Mouse (Mus musculus) hindbrain, embryonic 15.5 days (tissue): ENCODE results near the gene Ptpre. TPM values are rescaled to one million over a fixed set of nuclear protein-coding genes. Genes with fewer than 3 reads are reported as not detected.

Source experiments
- ATAC-seq: fragments of 200-750 bp; cut with Nextera tagmentation; 2 replicates; pipeline ENCODE4 v1.8.0; 2017; ENCODE audit warnings: low read depth, moderate number of reproducible peaks, moderate TSS enrichment; ENCODE audit not compliant: low FRiP score
- H3K27ac ChIP-seq: fragments of 300-500 bp; sonication (generic); replicated peaks from 2 replicates; pipeline ENCODE4 v1.5.1; 2015; ENCODE audit warnings: mild to moderate bottlenecking, inconsistent platforms
- H3K27me3 ChIP-seq: fragments of 300-500 bp; sonication (generic); 2 replicates; pipeline ENCODE4 v1.6.1; 2015; ENCODE audit warnings: control low read depth, inconsistent platforms
- H3K36me3 ChIP-seq: fragments of 300-500 bp; sonication (generic); 2 replicates; pipeline ENCODE4 v1.6.1; 2015; ENCODE audit warnings: control low read depth, inconsistent platforms
- H3K4me1 ChIP-seq: fragments of 300-500 bp; sonication (generic); replicated peaks from 2 replicates; pipeline ENCODE4 v1.6.1; 2015; ENCODE audit warnings: control low read depth, inconsistent platforms
- H3K4me2 ChIP-seq: fragments of 300-500 bp; sonication (generic); 2 replicates; pipeline ENCODE4 v1.6.1; 2015; ENCODE audit warnings: moderate library complexity, mild to moderate bottlenecking, inconsistent platforms
- H3K4me3 ChIP-seq: fragments of 300-500 bp; sonication (generic); 2 replicates; pipeline ENCODE4 v1.5.1; 2015; ENCODE audit warnings: mild to moderate bottlenecking, inconsistent platforms
- H3K9ac ChIP-seq: fragments of 300-500 bp; sonication (generic); 2 replicates; pipeline ENCODE4 v1.6.1; 2015; ENCODE audit warnings: inconsistent platforms
- H3K9me3 ChIP-seq: fragments of 300-500 bp; sonication (generic); 2 replicates; pipeline ENCODE4 v1.6.1; 2016; ENCODE audit warnings: control low read depth, inconsistent platforms
- WGBS: fragments of 180-500 bp; shearing (Covaris S2); methylation state at CpG from one replicate; pipeline ENCODE4 v1.1.7; 2015; 5-methylcytosine and 5-hydroxymethylcytosine counted together
- polyA plus RNA-seq: library from polyadenylated mRNA; unstranded; fragments of >200 nt; fragmentation: Nextera tagmentation; extraction: Ambion mirVana; gene quantifications from 2 replicates; pipeline ENCODE4 v1.2.1, GENCODE M21; 2015

Ptpre gene
- polyA plus RNA-seq, 1 experiment from 2014 or later: 8.4 TPM

DNA sequence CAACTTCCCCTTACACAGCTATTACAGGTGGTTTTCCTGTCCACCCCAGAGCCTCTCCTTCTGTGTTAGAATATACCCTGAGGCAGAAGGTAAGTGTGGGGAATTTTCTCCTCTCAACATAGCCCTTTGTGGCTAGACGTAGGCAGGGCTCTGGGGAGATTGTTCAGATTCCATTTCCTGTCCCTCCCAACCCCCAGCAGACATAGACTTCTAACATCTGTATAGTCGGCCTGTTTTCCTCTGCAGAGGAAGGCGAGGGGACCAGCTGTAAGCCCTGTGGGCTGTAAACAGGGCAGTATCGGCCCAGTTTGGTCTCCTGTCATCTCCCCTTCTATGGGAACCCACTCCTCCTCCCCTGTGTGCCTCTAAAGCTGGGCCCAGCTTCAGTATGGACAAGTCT lies 20.1 kb upstream of the Ptpre start:
- ATAC-seq: no peak
- Histone ChIP-seq H3K9ac (no peak overlapping the region), H3K4me2 (no peak overlapping the region), H3K9me3 (no peaks in the 10 kb centered on the region), H3K4me1 (no peaks in the 10 kb centered on the region), H3K36me3 (no peaks in the 10 kb centered on the region), H3K27ac (no peak overlapping the region), H3K4me3 (no peak overlapping the region), H3K27me3 (no peaks in the 10 kb centered on the region)
- 80% methylated on average over 4 of the region's 4 CpGs for WGBS

DNA sequence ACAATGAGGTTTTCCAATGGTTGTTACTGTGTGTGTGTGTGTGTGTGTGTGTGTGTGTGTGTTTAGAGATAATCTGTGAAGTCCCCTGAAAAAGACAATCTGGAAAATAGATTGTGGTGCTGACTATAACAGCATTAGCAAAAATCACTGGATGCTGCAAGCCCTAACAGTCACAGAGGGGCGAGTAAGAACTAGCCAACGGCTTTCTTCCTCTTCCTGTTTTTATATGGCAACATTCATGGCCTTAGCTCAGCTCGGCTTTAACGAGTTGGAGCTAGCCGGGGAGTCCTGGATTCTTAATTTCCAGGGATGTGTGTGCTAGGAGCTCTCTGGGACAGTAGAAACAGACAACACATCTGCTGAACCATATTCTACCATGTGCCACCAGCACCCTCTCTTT lies 17.0 kb upstream of the Ptpre start:
- no peak overlapping the region for H3K4me2 ChIP-seq
- ATAC-seq: no peak
- H3K27me3 ChIP-seq: no peaks in the 10 kb centered on the region
- WGBS: 90% methylated on average over 5 of the region's 5 CpGs
- no peak overlapping the region for H3K9ac ChIP-seq
- no peaks in the 10 kb centered on the region for H3K36me3 ChIP-seq
- no peaks in the 10 kb centered on the region for H3K4me1 ChIP-seq
- no peaks in the 10 kb centered on the region for H3K9me3 ChIP-seq
- H3K27ac ChIP-seq: no peak overlapping the region
- H3K4me3 ChIP-seq: no peak overlapping the region

DNA sequence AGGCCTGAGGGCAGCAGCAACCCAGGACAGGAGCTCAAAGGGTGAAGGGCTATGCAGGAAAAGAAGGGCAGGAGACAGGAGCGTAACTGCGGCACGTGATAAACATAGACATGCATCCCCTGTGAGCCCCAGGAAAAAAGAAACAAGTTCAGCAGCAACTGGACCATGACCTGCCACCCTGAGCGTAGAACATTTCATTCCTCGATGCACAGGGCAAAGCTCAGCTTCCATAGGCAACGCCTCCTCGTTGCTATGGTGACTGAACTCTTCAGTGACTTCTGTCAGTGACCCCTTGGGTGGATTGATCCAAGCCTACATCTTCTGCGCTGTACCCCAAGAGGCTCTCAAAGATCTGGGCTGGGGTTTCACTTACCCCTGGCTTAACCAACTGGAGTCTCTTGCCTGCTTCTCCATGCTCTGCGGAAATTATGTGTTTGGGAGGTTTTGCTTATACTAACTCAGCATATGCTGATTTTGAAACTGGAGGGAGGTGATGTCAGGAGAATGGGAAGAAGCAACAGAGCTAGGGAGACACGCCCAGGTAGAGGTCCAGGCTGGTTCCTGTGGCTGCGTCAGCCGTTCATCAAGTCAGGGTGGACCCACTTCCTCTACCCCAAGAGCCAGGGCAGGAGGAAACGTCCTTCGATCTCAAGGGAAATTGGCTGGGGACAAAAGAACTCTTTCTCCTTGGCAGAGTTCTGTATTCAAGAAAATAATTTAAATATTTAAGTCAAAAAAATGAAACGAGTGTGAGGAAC lies 15.3 kb upstream of the Ptpre start:
- Histone ChIP-seq H3K4me2 (no peak overlapping the region), H3K27ac (no peak overlapping the region), H3K9me3 (no peaks in the 10 kb centered on the region), H3K27me3 (no peaks in the 10 kb centered on the region), H3K9ac (no peak overlapping the region), H3K4me3 (no peak overlapping the region), H3K36me3 (no peaks in the 10 kb centered on the region), H3K4me1 (no peaks in the 10 kb centered on the region)
- ATAC-seq: no peak
- 50% methylated on average over 15 of the region's 15 CpGs for WGBS

DNA sequence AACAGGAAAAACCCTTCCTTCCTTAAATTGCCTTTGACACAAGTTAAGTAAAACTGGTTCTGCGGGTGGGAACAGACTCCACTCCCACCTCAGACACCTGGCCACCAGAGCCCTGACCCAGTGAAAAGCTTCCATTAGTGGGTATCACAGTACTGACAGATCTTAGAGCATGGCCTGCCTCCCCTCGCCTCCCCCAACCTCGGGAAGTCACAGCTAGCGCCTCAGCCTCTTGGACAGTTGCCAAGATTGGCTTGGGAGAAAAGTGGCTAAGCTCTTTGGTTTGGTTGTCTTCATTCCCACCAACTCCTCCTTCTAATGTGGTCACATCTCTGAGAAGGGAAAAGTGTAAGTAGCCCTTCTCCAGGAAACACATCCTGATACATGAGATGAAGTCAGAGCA lies 13.3 kb upstream of the Ptpre start:
- H3K4me1 ChIP-seq: no peaks in the 10 kb centered on the region
- no peaks in the 10 kb centered on the region for H3K27me3 ChIP-seq
- H3K4me2 ChIP-seq: no peak overlapping the region
- no peaks in the 10 kb centered on the region for H3K36me3 ChIP-seq
- H3K9me3 ChIP-seq: no peaks in the 10 kb centered on the region
- WGBS: 64% methylated on average over 4 of the region's 4 CpGs
- no peak overlapping the region for H3K27ac ChIP-seq
- no peak for ATAC-seq
- no peak overlapping the region for H3K4me3 ChIP-seq
- no peak overlapping the region for H3K9ac ChIP-seq

DNA sequence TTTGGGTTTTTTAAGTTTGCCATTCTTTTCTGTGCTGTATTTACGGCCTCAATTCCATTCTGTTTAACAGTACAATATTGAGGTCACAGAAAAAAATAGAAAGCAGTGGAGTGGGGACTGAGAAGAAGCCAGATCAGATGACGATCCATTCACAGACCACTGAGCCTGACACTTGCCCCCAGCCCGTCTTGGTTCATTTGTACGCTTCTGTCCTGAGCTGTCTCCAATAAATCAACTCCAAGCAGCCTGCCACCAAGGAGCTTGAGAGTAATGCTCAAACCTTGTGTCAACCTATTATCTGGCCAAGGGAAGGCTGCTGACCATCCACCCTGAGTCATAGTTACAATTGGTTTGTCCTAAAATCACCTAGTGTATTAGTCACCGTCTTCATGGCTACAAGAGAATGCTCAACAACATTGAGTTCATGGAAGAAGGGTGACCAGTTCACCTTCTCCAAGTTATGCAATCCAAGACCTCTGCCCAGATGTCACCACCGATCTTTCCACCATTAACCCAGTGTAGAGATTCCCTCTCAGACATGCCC lies 12.8 kb upstream of the Ptpre start:
- no peaks in the 10 kb centered on the region for H3K4me1 ChIP-seq
- H3K9ac ChIP-seq: no peak overlapping the region
- H3K9me3 ChIP-seq: no peaks in the 10 kb centered on the region
- H3K4me2 ChIP-seq: no peak overlapping the region
- H3K36me3 ChIP-seq: no peaks in the 10 kb centered on the region
- 82% methylated on average over 6 of the region's 6 CpGs for WGBS
- no peak overlapping the region for H3K27ac ChIP-seq
- no peak for ATAC-seq
- no peaks in the 10 kb centered on the region for H3K27me3 ChIP-seq
- H3K4me3 ChIP-seq: no peak overlapping the region

DNA sequence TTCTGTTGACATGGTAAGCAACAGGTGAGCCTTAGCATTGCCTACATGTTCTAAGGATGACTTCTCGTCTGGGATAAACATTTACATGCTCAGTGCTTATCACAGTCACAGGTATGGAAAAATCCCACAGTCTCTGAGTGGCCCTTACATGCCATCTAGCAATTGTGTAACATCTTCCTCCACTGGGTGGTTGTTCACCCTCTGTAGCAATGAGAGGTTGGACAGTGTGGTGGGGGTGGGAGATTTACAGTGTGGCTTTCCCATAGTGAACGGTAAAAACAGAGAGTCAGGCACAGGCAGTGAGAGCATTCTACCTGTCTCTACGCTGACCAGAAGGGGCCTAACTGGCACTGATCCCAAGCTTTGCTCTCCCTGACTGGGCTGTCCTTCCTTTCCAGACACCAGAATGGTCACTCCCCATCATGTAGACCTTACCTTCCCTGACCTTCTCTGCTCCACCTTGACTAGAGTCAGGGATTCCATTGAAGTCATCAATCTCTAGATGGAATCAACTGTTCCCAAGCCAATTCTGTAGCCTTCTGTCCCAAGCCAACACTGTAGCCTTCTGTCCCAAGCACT lies 10.6 kb upstream of the Ptpre start:
- Histone ChIP-seq H3K4me1 (no peaks in the 10 kb centered on the region), H3K27me3 (no peaks in the 10 kb centered on the region), H3K9ac (no peak overlapping the region), H3K4me3 (no peak overlapping the region), H3K36me3 (no peaks in the 10 kb centered on the region), H3K4me2 (no peak overlapping the region), H3K27ac (no peak overlapping the region), H3K9me3 (no peaks in the 10 kb centered on the region)
- 92% methylated on average over 3 of the region's 3 CpGs for WGBS
- ATAC-seq: no peak

DNA sequence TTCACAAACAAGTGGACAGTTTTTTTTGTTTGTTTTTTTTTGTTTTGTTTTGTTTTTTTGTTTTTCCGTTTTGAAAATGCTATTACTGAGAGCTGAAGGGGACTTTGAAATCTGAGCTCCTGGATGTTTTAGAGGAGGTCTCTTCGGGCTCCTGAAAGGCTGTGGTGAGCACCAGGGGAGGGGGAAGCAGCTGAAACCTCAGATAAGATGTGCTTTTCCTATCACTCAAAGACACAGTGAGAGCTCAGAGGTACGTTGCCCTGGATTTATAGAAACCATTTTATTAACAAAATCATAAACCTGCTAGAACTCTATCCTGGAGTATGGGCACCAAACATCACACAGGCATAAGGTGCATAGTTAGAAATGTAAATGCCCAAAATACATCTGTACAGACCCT lies 10.1 kb upstream of the Ptpre start:
- Histone ChIP-seq H3K36me3 (no peaks in the 10 kb centered on the region), H3K9ac (no peak overlapping the region), H3K4me2 (no peak overlapping the region), H3K4me1 (no peaks in the 10 kb centered on the region), H3K4me3 (no peak overlapping the region), H3K27me3 (no peaks in the 10 kb centered on the region), H3K27ac (no peak overlapping the region), H3K9me3 (no peaks in the 10 kb centered on the region)
- 74% methylated on average over 3 of the region's 3 CpGs for WGBS
- ATAC-seq: no peak

DNA sequence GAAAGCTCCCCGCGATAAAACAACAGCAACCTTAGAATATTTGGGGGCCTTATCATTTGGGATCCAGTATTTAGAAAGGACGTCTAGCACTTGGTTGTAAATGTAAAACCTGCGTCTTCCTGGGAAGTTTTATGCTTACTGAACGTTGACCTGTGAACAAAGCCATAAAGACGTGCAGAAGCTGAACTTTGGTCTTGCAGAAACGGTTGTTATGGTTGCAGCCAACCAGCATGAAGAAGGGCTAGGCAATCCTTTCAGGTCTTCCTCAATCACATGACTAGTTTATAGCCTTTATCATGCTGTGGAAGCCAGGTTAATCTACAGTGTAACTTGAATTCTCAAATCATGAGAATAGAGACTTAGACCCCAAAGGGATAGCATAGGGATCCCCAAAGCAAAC lies 8.8 kb upstream of the Ptpre start, which contains the start of gene Clrn3:
Gene Clrn3, minus strand, starts transcription at position 140 of the 400 bp plus-strand sequence.
- WGBS: 89% methylated on average over 7 of the region's 7 CpGs
- no peaks in the 10 kb centered on the region for H3K9me3 ChIP-seq
- no peak within 1 kb of the TSS for H3K4me2 ChIP-seq
- H3K4me3 ChIP-seq: no peak within 1 kb of the TSS
- H3K27ac ChIP-seq: no peak within 1 kb of the TSS
- H3K9ac ChIP-seq: no peak within 1 kb of the TSS
- ATAC-seq: no peak
- H3K27me3 ChIP-seq: no peaks in the 10 kb centered on the region
- H3K4me1 ChIP-seq: no peaks in the 10 kb centered on the region
- no peaks in the 10 kb centered on the region for H3K36me3 ChIP-seq

DNA sequence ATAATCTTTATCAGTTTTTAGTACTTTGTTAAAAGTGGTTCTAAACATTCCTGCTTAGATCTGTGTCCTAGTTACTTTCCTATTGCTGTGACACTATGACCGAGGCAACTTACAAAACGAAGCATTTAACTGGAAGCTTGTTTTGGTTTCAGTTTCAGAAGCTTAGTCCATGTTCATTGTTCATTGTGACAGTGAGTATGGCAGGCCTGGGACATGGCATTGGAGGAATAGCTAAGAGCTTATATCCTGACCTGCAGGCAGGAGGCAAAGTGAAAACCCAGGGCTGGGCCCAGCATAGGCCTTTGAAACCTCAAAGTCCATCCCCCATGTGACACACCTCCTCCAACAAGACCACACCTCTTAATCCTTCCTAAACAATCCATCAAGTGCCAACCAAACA lies 8.2 kb upstream of the Ptpre start:
- 93% methylated on average over 2 of the region's 2 CpGs for WGBS
- Histone ChIP-seq H3K27ac (no peak overlapping the region), H3K36me3 (no peaks in the 10 kb centered on the region), H3K4me2 (no peak overlapping the region), H3K9me3 (no peaks in the 10 kb centered on the region), H3K4me3 (no peak overlapping the region), H3K27me3 (no peaks in the 10 kb centered on the region), H3K9ac (no peak overlapping the region), H3K4me1 (no peaks in the 10 kb centered on the region)
- no peak for ATAC-seq

DNA sequence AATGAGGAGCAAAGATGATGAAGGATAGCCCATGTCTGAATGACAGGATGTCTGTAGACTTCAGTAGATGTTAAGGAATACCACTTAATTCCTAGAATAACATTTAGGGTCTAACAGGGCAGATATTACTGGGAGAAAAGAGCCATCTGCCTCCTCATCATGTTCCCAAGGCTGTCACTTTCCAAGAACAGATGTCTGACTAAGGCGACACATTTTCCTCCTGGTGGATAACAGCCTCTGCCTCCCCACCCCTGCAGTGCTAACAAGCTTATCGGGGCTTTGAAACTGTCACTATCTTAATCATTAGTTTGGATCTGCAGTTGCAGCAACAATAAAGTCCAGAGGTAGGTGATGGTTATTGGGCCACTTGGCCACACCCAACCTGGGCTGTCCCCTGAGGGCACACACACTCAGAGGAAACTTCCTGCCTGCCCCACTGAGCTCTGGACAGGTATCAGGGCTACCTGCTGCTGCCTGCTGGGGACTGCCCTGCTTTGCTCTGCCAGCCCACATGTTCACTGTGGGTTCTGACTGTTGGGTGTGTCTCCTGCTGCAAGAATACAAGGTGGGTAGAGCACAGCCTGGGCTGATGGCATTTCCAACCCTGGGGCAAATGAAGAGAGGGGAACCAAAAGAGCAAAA lies 2.6 kb upstream of the Ptpre start:
- H3K36me3 ChIP-seq: no peaks in the 10 kb centered on the region
- no peak overlapping the region for H3K27ac ChIP-seq
- no peaks in the 10 kb centered on the region for H3K9me3 ChIP-seq
- no peak for ATAC-seq
- no peak overlapping the region for H3K9ac ChIP-seq
- no peak overlapping the region for H3K4me2 ChIP-seq
- H3K27me3 ChIP-seq: no peaks in the 10 kb centered on the region; the same call in 1 of the 2 replicates
- H3K4me1 ChIP-seq: peaks cover 8% of the 10 kb centered on the region
- WGBS: 56% methylated on average over 2 of the region's 2 CpGs
- no peak overlapping the region for H3K4me3 ChIP-seq

DNA sequence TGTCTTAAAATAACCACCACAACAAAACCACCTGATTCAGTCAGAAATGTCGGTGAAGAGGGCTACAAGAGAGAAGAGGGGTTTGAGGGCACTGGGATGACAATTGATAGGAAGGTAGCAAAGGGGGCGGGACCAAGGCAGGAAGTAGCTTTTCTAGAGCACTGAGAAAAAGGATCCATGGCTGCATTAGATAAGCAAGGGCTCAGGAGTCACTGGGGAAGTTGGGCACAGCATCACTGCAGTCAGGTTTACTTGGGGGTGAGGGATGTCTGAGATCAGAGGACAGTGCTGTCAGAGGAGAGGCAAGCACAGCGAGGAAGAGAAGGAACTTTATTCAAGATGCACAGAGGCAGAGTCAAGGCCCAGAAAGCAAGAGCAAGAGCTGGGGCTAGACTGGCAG lies 1.4 kb upstream of the Ptpre start:
- Histone ChIP-seq H3K36me3 (no peaks in the 10 kb centered on the region), H3K9ac (no peak overlapping the region), H3K27me3 (peaks cover 5% of the 10 kb centered on the region; the same call in 1 of the 2 replicates), H3K27ac (no peak overlapping the region), H3K9me3 (no peaks in the 10 kb centered on the region), H3K4me1 (peaks cover 8% of the 10 kb centered on the region), H3K4me2 (no peak overlapping the region), H3K4me3 (no peak overlapping the region)
- WGBS: 85% methylated on average over 3 of the region's 3 CpGs
- no peak for ATAC-seq
